Mouse (Mus musculus): ENCODE measurements around the gene Hoxc6.

Hoxc6 gene

GRCm38 (mm10) chr15:103013238-103013984 lies 15.4 kb downstream of the Hoxc6 start:
- peak; percentile 31 for DNase-seq (ENCODE audit: low spot score)

GRCm38 (mm10) chr15:103014166-103015008 lies 16.3 kb downstream of the Hoxc6 start:
- no peak for DNase-seq (ENCODE audit: low spot score)

DNA sequence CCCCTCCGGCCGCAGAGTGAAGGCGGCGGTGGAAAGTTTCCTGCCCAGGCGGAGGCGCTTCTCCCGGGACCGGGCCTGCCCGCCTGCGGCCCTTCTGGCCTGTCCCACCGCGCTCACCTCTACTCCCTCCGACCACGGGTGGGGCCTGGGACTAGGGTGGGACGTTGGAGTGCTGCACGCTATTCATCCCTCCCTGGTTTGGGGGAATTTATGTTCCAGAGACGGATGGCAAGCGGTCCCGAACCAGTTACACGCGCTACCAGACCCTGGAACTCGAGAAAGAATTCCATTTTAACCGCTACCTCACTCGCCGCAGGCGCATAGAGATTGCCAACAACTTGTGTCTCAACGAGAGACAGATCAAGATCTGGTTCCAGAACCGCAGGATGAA lies 16.9 kb downstream of the Hoxc6 start:
- DNase-seq (ENCODE audit: low spot score): no peak

DNA sequence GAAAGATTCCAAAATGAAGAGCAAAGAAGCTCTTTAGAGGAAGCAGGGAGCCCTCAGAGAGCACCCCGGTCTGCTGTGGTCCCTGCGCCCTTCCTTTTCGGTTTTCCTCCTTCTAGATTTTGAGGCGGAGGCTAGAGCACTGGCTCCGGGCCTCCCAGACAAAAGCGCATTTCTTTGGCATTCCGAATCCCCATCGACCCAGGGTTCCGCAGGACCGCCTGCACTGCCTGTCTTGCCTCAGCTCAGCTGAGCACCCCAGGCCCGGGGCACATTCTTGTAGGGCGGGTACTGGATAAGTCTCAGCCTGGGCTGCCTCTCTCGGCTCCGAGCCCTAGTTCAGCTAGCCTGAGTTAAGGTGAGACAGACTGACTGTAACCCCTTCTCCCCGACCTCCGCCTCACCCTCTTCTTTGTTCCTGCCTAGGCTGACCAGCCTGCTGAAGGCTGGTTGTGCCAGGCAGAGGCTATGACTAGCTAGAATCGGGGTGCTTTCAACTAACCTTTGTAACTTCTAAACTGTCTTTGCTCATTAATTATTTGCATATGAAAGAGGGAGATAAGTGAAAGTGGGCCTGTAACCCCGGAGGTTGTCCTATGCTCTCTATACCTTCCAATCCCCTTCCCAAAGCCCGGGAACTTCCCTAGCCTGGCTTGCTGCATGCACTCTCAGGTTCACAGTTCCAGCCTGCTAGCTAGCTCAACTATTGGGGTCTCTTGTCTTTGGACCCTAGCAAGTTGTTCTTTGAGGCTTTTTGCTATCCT lies 17.5 kb downstream of the Hoxc6 start:
- no peak for DNase-seq (ENCODE audit: low spot score)

DNA sequence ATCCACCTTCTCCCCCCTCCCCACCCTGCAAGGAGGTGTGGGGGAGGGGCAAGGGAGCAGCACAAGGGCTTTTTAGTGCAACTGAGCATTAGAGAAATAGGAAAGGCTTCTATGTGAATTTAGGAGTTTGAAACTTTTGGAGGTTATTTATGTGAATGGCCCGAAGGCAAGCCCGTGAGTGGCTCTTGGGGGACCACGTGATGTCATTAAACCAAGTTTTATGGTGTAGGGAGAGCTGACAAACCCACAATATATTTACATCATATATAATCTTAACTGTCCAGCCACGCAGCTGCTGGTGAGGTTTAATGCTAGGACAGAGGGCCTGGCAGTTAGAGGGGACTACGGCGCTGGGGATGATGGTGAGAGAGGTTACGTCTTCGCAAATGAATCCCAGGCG lies 20.6 kb downstream of the Hoxc6 start, which contains the start of gene Hoxc4:
TSS of gene Hoxc4 (plus strand) at position 299 of the 400 bp plus-strand sequence.
- no peak for DNase-seq (ENCODE audit: low spot score)

- no peak for DNase-seq (ENCODE audit: low spot score)
Observed at GRCm38 (mm10) chr15:103020899-103021418, 22.9 kb downstream of the Hoxc6 start.

DNA sequence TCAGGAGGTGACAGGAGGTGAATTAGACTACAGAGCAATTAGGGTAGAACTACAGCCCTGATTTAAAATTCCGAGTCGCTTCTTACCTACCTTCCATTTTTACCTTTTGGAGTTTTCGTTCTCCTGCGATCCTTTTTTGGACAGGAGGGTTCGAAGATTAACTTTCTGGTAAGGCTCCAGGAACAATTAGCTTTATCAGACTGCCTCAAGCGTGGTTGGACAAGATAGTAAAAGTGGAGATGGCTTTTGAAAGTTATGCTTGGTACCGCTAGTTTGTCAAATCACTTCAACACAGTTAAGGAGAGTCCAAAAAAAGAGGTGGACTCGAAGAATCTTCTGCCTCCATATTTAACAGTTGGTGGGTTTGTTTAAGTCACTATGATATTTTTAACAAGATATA lies 23.5 kb downstream of the Hoxc6 start:
- no peak for DNase-seq (ENCODE audit: low spot score)

DNA sequence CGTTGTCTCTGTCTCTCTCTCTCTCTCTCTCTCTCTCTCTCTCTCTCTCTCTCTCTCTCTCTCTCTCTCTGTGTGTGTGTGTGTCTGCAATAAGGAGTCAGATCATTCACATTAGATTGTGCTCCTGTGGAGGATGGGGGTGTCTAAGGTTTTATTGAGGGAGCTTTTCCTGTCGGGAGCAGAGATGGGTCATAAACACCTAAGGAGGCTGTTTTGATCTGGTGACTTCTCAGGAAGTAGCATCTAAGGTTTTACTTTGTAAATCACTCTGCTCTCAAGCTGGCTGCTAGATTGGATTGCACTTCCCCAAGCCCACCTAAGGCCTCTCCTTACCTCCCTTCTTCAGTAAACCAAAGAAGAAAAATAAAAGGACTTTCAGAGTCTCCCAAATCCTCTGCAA lies 26.1 kb downstream of the Hoxc6 start:
- DNase-seq (ENCODE audit: low spot score): no peak

DNA sequence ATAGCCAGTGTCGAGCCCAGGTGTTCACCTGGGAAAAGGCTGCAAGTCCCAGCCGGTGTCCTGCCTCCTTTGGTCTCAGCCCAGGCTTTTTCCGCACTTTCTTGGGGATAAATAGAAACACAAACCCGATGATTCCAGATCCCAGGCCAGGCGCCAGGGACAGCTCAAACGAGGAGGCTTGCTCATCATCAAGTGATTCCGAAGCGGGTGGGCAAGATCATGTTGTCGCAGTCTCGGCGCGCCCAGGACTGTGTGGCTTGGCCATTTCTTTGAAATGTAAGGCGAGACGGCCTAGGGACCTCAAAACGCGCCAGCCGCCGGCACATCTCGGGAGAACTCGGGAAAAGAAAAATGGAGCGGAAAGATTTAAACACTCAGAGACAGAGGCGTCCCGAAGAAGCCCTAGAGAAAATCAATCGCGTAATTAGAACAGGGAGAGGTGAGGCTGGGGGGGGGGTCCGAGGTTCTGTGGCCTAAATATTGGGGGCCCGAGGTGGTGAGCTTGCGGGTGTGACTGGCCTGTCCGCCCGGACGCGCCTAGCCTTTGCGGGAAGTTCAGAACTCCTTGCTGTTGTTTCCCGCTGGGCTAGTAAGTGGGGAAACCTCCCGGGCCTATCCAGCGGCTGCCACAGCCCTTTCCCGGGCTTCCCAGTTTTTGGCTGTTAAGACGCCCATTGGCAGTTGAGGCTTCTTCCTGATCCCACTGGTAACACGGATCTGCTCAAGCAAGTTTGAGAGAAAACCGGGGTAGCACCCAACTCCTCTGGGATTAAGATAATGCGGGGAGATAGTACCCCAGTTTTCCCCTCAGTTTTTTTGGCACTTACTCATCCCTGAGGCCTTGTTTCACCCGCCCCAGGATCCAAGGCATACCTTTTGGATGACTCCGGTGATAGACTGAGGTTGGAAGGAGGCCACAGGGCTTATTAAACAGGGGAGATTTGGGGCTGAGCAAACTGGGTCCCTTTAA lies 29.5 kb downstream of the Hoxc6 start:
- DNase-seq (ENCODE audit: low spot score): no peak

DNA sequence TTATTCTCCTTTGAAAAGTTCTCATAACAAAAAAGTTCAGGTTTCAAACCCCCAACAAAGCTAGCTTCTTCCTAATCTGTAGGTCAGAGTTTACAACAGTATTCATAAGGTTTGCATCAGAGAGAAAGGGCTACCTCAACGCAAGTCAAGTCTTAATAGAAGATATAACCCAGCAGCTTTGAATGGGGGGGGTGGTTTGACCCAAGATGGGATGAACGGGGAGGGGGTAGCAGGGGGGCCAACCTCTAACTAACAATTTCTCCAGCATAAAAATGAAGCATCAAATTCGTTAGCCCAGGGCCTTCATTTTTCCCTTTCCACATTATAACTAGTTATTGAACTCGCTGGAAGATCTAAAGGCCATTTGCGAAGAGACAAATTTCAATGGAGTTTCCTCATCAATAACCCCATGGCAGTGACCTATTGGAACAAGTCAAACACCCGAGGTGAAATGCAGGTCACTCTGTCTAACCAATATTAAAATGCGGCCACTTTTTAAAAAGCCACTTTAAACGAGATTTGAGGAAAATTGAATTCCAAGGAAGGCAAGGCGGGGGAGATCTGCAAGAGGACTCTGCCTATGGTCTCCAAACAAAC lies 31.0 kb downstream of the Hoxc6 start:
- DNase-seq (ENCODE audit: low spot score): no peak

DNA sequence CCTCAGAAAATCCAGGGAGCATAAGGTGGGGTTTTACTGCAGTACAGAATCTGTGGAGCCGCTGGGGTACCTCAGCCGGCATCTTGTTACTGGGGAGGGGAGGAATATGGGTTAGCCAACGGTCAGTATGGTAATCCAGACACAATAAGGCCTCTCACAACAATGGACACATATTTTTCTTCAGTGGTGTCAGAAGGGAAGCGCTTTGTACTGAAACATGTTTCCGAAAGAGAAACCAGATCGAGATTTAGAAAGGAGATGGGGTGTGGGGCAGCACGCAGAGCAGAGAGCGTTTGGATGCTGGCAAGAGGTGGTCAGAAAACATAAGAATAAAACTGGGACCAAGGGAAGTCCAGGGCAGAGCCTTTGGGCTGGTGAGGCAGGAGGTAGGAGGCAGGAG lies 32.1 kb downstream of the Hoxc6 start:
- no peak for DNase-seq (ENCODE audit: low spot score)

DNA sequence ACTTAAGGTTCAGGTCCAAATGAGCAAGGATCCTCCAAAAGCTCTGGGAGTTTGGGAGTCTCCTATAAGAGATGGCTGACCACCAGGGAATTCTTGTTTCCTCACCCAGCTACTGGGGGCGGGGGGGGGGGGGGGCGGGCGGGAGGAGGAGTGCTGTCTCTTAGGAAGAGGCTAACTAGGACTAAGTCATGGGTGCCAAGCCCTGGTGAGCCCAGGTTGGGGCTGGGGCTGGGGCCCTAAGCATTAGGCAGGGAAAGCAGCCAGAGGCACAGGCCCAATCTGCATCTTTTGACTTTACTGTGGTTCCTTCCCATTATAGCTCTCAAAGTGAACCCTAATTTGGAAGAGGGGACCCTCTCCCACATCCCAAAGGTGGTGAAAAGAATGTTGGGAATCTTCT lies 34.1 kb downstream of the Hoxc6 start:
- peak; percentile 48 for DNase-seq (ENCODE audit: low spot score)

GRCm38 (mm10) chr15:103032646-103033575 lies 34.9 kb downstream of the Hoxc6 start:
- peak; percentile 88 for DNase-seq (ENCODE audit: low spot score)

GRCm38 (mm10) chr15:103034043-103034806 lies 36.2 kb downstream of the Hoxc6 start:
- DNase-seq (ENCODE audit: low spot score): no peak

GRCm38 (mm10) chr15:103034807-103035547 lies 36.9 kb downstream of the Hoxc6 start:
- DNase-seq (ENCODE audit: low spot score): no peak

DNA sequence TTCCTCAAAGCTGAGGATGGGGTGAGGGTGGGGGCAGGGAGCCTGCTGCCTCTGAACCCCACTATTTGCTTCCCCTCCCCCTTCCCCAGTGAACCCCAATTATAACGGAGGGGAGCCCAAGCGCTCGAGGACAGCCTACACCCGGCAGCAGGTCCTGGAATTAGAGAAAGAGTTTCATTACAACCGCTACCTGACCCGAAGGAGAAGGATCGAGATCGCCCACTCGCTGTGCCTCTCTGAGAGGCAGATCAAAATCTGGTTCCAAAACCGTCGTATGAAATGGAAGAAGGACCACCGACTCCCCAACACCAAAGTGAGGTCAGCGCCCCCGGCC lies 37.5 kb downstream of the Hoxc6 start:
- no peak for DNase-seq (ENCODE audit: low spot score)

DNA sequence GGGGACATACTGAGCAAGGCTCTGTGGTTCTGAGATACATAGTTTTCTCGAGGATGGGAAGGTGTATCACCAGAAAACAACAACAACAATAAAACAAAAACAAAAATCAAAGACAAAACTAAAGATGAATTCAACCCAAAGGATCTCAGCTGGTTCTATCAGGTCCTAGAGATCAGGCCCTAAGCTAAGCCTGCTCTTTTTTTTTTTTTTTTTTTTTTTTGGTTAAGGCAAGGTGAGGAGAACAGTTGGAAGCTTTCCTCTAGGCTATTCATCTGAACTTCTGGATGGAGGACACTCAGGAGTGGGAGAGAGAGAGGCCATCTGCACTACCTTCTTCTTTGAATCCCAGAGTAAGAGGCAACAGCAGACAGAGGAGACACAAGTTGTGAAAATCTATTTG lies 39.5 kb downstream of the Hoxc6 start:
- DNase-seq (ENCODE audit: low spot score): no peak

All from MN1 (cell line).